Comparison of ENCODE assay signal across 8 mouse cellular contexts in genomic region chr11:109347242-109347959, GRCm38 (mm10). TPM values are rescaled to one million over a fixed set of nuclear protein-coding genes. Genes with fewer than 3 reads are reported as not detected.
DNase-seq lines count a peak whose midpoint lies in the region; ATAC-seq lines count a peak whose summit lies in the region.

No protein-coding gene starts in this region.

- no peaks in the 10 kb centered on the region for H3K27me3 ChIP-seq in heart, embryonic 14.5 days (ENCODE audit: control insufficient read depth, insufficient read depth, low read length)

- peak overlapping the region; percentile 69 to 71 for H3K27ac ChIP-seq in heart, embryonic 14.5 days (replicated peaks in 1 of 2; ENCODE audit: control insufficient read depth in 1 of 2, insufficient read depth in 1 of 2, low read depth in 2 of 2, low read length in 2 of 2)

- no peaks in the 10 kb centered on the region for H3K36me3 ChIP-seq in heart, embryonic 14.5 days (ENCODE audit: control insufficient read depth, insufficient read depth, low read length)

- DNase-seq in 3T3-L1 (ENCODE audit: low read depth, low spot score): peak; percentile 64
- DNase-seq in adrenal gland, adult 2 months: peak; percentile 94
- DNase-seq in kidney, postnatal 14 days: peak; percentile 93
- peak; percentile 91 to 95 for DNase-seq in lung, adult 18-20 months
- peak; percentile 46 for DNase-seq in ovary, postnatal 10 days (ENCODE audit: low spot score)
- DNase-seq in thymus, postnatal 36 days: peak; percentile 51 to 64

- peaks cover 25 to 42% of the 10 kb centered on the region in 2 experiments for H3K4me1 ChIP-seq in heart, embryonic 14.5 days (ENCODE audit: control insufficient read depth in 2 of 2, insufficient read depth in 2 of 2, low read length in 2 of 2)

- H3K4me2 ChIP-seq in heart, embryonic 14.5 days (ENCODE audit: low read length): peak overlapping the region; percentile 35

- no peak overlapping the region for H3K4me3 ChIP-seq in heart, embryonic 14.5 days (ENCODE audit: control insufficient read depth in 1 of 2, insufficient read depth in 1 of 2, low read depth in 1 of 2, low read length in 2 of 2)

- no peak overlapping the region for H3K9ac ChIP-seq in heart, embryonic 14.5 days (ENCODE audit: low read length)

- peak; percentile 67; the same call in 1 of the 2 replicates for ATAC-seq in erythroid progenitor cell, adult 5-6 weeks (replicated peaks; ENCODE audit: low FRiP score, poor library complexity, severe bottlenecking)
- peak; percentile 92 for ATAC-seq in heart, embryonic 14.5 days (ENCODE audit: insufficient number of reproducible peaks, insufficient read depth, low FRiP score, low read depth)

- WGBS in heart, embryonic 14.5 days: 4% methylated on average over 10 of the region's 10 CpGs

- H3K9me3 ChIP-seq in heart, embryonic 14.5 days (ENCODE audit: control insufficient read depth, low read length): no peaks in the 10 kb centered on the region

RNA-seq across cellular contexts. Expression of gene Gna13, which starts 15.2 kb away (rescaled TPM):
- 10 to 100 TPM; 59.8 to 61.8 TPM for total RNA-seq in adrenal gland, adult 2 months (2021)
- polyA plus RNA-seq in adrenal gland, adult 2 months (2012; rRNA removed): 21.7 and 23.2 TPM in 2 replicates
- total RNA-seq in erythroid progenitor cell, adult 5-6 weeks (2015; ENCODE audit: low replicate concordance): 41.1 and 46.5 TPM in 2 replicates
- total RNA-seq in erythroid progenitor cell, adult 5-6 weeks (2017; ENCODE audit: low replicate concordance): 37.9 and 40.1 TPM in 2 replicates
- polyA plus RNA-seq in heart, embryonic 14.5 days (2014; fragmentation: Nextera tagmentation; extraction: Ambion mirVana): 24.7 and 27.0 TPM in 2 replicates

RNA-seq across cellular contexts. Expression of gene Rgs9, which starts 49.5 kb away (rescaled TPM):
- total RNA-seq in adrenal gland, adult 2 months (2021): 1 to 10 TPM; 4.3 to 6.0 TPM
- 2.5 and 2.8 TPM in 2 replicates for polyA plus RNA-seq in adrenal gland, adult 2 months (2012; rRNA removed)
- total RNA-seq in erythroid progenitor cell, adult 5-6 weeks (2015; ENCODE audit: low replicate concordance): not detected in 2 replicates
- total RNA-seq in erythroid progenitor cell, adult 5-6 weeks (2017; ENCODE audit: low replicate concordance): not detected in 2 replicates
- 0.66 and 0.82 TPM in 2 replicates for polyA plus RNA-seq in heart, embryonic 14.5 days (2014; fragmentation: Nextera tagmentation; extraction: Ambion mirVana)

Comparison
In these comparisons a context has a peak if more than half of its experiments do, and no peak if none do; other contexts are left out.
1. RNA of gene Rgs9, which starts 49.5 kb away (total RNA-seq): 4.3 to 6.0 TPM in adrenal gland, adult 2 months; not detected in erythroid progenitor cell, adult 5-6 weeks; every median in the first group is over 4 times any median in the second.
2. Peak in every context shown above with its lines, with median percentiles within 50 percentile points of each other: DNase-seq.